Mouse (Mus musculus): ENCODE measurements at regions not wholly inside any gene's neighbourhood (a gene's known extent, or its start where the extent isn't known, plus 50 kb on each side); places are given as distances from the start of the nearest gene placed in this dataset.

- DNase-seq, result no peak
Observed at GRCm38 (mm10) chr3:21403551-21403950, 672.9 kb upstream of the Tbl1xr1 start.

- DNase-seq, result no peak
Observed at GRCm38 (mm10) chr3:21404058-21404457, 672.4 kb upstream of the Tbl1xr1 start.

- DNase-seq, result no peak
Observed at GRCm38 (mm10) chr3:21407077-21407476, 669.4 kb upstream of the Tbl1xr1 start.

- DNase-seq, result no peak
Observed at GRCm38 (mm10) chr3:21412010-21412409, 664.4 kb upstream of the Tbl1xr1 start.

GRCm38 (mm10) chr3:21423139-21423538 is 653.3 kb upstream of the Tbl1xr1 start:
- DNase-seq, result no peak

GRCm38 (mm10) chr3:21426538-21426937 is 649.9 kb upstream of the Tbl1xr1 start:
- DNase-seq, result no peak

GRCm38 (mm10) chr3:21427408-21428031 is 648.9 kb upstream of the Tbl1xr1 start:
- DNase-seq, result no peak

GRCm38 (mm10) chr3:21428120-21428519 is 648.3 kb upstream of the Tbl1xr1 start:
- DNase-seq, result no peak

GRCm38 (mm10) chr3:21464245-21464644 is 612.2 kb upstream of the Tbl1xr1 start:
- no peak for DNase-seq

GRCm38 (mm10) chr3:21466113-21466645 is 610.3 kb upstream of the Tbl1xr1 start:
- DNase-seq, result no peak

GRCm38 (mm10) chr3:21477366-21477765 is 599.1 kb upstream of the Tbl1xr1 start:
- no peak for DNase-seq

GRCm38 (mm10) chr3:21479021-21479795 is 597.2 kb upstream of the Tbl1xr1 start:
- DNase-seq, result no peak

- no peak for DNase-seq
Observed at GRCm38 (mm10) chr3:21479846-21480245, 596.6 kb upstream of the Tbl1xr1 start.

- DNase-seq, result no peak
Observed at GRCm38 (mm10) chr3:21484052-21484451, 592.4 kb upstream of the Tbl1xr1 start.

GRCm38 (mm10) chr3:21485454-21485853 is 591.0 kb upstream of the Tbl1xr1 start:
- DNase-seq, result no peak

- DNase-seq, result no peak
Observed at GRCm38 (mm10) chr3:21489547-21489946, 586.9 kb upstream of the Tbl1xr1 start.

- no peak for DNase-seq
Observed at GRCm38 (mm10) chr3:21492413-21492812, 584.0 kb upstream of the Tbl1xr1 start.

- DNase-seq, result no peak
Observed at GRCm38 (mm10) chr3:21493384-21493783, 583.1 kb upstream of the Tbl1xr1 start.

GRCm38 (mm10) chr3:21494904-21495303 is 581.5 kb upstream of the Tbl1xr1 start:
- DNase-seq, result no peak

- no peak for DNase-seq
Observed at GRCm38 (mm10) chr3:21495651-21496050, 580.8 kb upstream of the Tbl1xr1 start.

- no peak for DNase-seq
Observed at GRCm38 (mm10) chr3:21496166-21496565, 580.3 kb upstream of the Tbl1xr1 start.

- DNase-seq, result no peak
Observed at GRCm38 (mm10) chr3:21497011-21497410, 579.4 kb upstream of the Tbl1xr1 start.

- no peak for DNase-seq
Observed at GRCm38 (mm10) chr3:21507655-21508054, 568.8 kb upstream of the Tbl1xr1 start.

GRCm38 (mm10) chr3:21512081-21512480 is 564.4 kb upstream of the Tbl1xr1 start:
- no peak for DNase-seq
